9 mouse cellular contexts compared by ENCODE assay signal in genomic region chr10:62500916-62501615, GRCm38 (mm10). TPM values are rescaled to one million over a fixed set of nuclear protein-coding genes. Genes with fewer than 3 reads are reported as not detected.
DNase-seq lines count a peak whose midpoint lies in the region; ATAC-seq and TF ChIP-seq lines count a peak whose summit lies in the region.
"Had no signal": no experiment of that assay in that cellular context is flagged by ENCODE, and none has a peak within 500 bp of the region (broad histone marks: within the 10 kb centered on the region; RNA-seq: fewer than 3 reads in every experiment).

No protein-coding gene starts in this region.

- no peak overlapping the region for H3K27ac ChIP-seq in heart, embryonic 10.5 days
- peak overlapping the region; percentile 33; the same call in 1 of the 2 replicates for H3K27ac ChIP-seq in small intestine, adult 2 months (ENCODE audit: insufficient read depth, low read depth, low read length)

- TF ChIP-seq POLR2A in small intestine, adult 2 months (IDR thresholded peaks at IDR 0.05; ENCODE audit: low read depth, low read length) = no peak

- H3K4me3 ChIP-seq in heart, embryonic 10.5 days = no peak overlapping the region
- H3K4me3 ChIP-seq in C2C12 (ENCODE audit: insufficient read depth, poor library complexity, severe bottlenecking) = no peak overlapping the region
- no peak overlapping the region for H3K4me3 ChIP-seq in small intestine, adult 2 months (ENCODE audit: low read depth, low read length)

- no peaks in the 10 kb centered on the region for H3K9me3 ChIP-seq in heart, embryonic 10.5 days

- peak overlapping the region; percentile 31 for H3ac ChIP-seq in C2C12 (ENCODE audit: control insufficient read depth, insufficient read length, low read depth)

- H3K4me1 ChIP-seq in heart, embryonic 10.5 days = no peaks in the 10 kb centered on the region
- H3K4me1 ChIP-seq in small intestine, adult 2 months (ENCODE audit: control insufficient read depth, insufficient read depth, insufficient read length, low read length) = peaks cover 7% of the 10 kb centered on the region; the same call in 1 of the 2 replicates

- no peaks in the 10 kb centered on the region for H3K36me3 ChIP-seq in heart, embryonic 10.5 days
- H3K36me3 ChIP-seq in C2C12 (ENCODE audit: control insufficient read depth, insufficient read depth) = no peaks in the 10 kb centered on the region
- H3K36me3 ChIP-seq in small intestine, adult 2 months (ENCODE audit: control insufficient read depth, insufficient read depth, low read length) = no peaks in the 10 kb centered on the region

- H3K27me3 ChIP-seq in heart, embryonic 10.5 days (ENCODE audit: insufficient read depth, poor library complexity, severe bottlenecking) = no peaks in the 10 kb centered on the region
- H3K27me3 ChIP-seq in C2C12 (ENCODE audit: control insufficient read depth, insufficient read depth, insufficient read length) = peaks cover 3% of the 10 kb centered on the region
- no peaks in the 10 kb centered on the region for H3K27me3 ChIP-seq in small intestine, adult 2 months (ENCODE audit: control insufficient read depth, insufficient read depth, low read length)

- H3K79me3 ChIP-seq in C2C12 (ENCODE audit: low read depth) = no peaks in the 10 kb centered on the region

- WGBS in heart, embryonic 10.5 days = 86% methylated on average over 9 of the region's 9 CpGs
- 72% methylated on average over 9 of the region's 9 CpGs for WGBS in small intestine, adult 2 months

- H3K79me2 ChIP-seq in C2C12 (ENCODE audit: control insufficient read depth, insufficient read depth) = no peaks in the 10 kb centered on the region

- ATAC-seq in common myeloid progenitor, adult 5-6 weeks (replicated peaks; ENCODE audit: low read depth, poor library complexity, severe bottlenecking) = 0 out of 2 replicates have a peak, but pooled peaks have one; percentile 3
- ATAC-seq in erythroblast, adult 5-6 weeks (replicated peaks; ENCODE audit: low FRiP score, poor library complexity, severe bottlenecking) = no peak; the same call in 1 of the 2 replicates

- DNase-seq in heart, embryonic 10.5 days (ENCODE audit: low spot score) = peak; percentile 60
- DNase-seq in heart, adult 18-20 months = no peak
- no peak for DNase-seq in cerebellum, adult 11 months
- DNase-seq in gastrocnemius, adult 18-20 months (ENCODE audit: low spot score) = no peak

- no peak for TF ChIP-seq CTCF in C2C12 (IDR thresholded peaks at IDR 0.05; ENCODE audit: control insufficient read depth, insufficient read depth, insufficient read length)
- TF ChIP-seq CTCF in small intestine, adult 2 months (IDR thresholded peaks at IDR 0.05; ENCODE audit: extremely low read depth, insufficient read length, insufficient replicate concordance, low read depth, low read length) = no peak

TF ChIP-seq in C2C12, 6 proteins besides CTCF, POLR2A, EP300 and RAD21:
- no peak for TF ChIP-seq MYOG (IDR thresholded peaks at IDR 0.05; ENCODE audit: control insufficient read depth, extremely low read depth, insufficient read length)
- TF ChIP-seq CEBPB (IDR thresholded peaks at IDR 0.05; ENCODE audit: low read depth) = no peak
- TF ChIP-seq MAX (IDR thresholded peaks at IDR 0.05) = no peak
- no peak for TF ChIP-seq USF1 (IDR thresholded peaks at IDR 0.05; ENCODE audit: low read depth)
- no peak for TF ChIP-seq FOSL1 (IDR thresholded peaks at IDR 0.05; ENCODE audit: insufficient read depth, low read length, poor library complexity, severe bottlenecking)
- no peak for TF ChIP-seq MYOD1 (IDR thresholded peaks at IDR 0.05; ENCODE audit: control insufficient read depth, insufficient read length, low read depth)

RNA-seq across cellular contexts. Expression of gene Vps26a, which starts 14.5 kb away (rescaled TPM):
- 72.3 and 79.3 TPM in 2 replicates for polyA plus RNA-seq in heart, embryonic 10.5 days (2016; fragmentation: Nextera tagmentation; extraction: Ambion mirVana)
- 10 to 100 TPM; 43.8 to 49.8 TPM for total RNA-seq in heart, adult 18-20 months (2021)
- polyA plus RNA-seq in C2C12 (2012; fragmentation: generic; extraction: Trizol) = 22.7 TPM
- 76.1 and 81.7 TPM in 2 replicates for total RNA-seq in common myeloid progenitor, adult 5-6 weeks (2017)
- polyA plus RNA-seq in small intestine, adult 2 months (2012; rRNA removed) = 1.3 and 3.2 TPM in 2 replicates
- 30.0 and 37.0 TPM in 2 replicates for total RNA-seq in erythroblast, adult 5-6 weeks (2015; ENCODE audit: low replicate concordance)
- 30.0 and 34.9 TPM in 2 replicates for total RNA-seq in erythroblast, adult 5-6 weeks (2017; ENCODE audit: low replicate concordance)
- total RNA-seq in gastrocnemius, adult 18-20 months (2021) = 10 to 100 TPM; 27.5 to 30.4 TPM

RNA-seq across cellular contexts. Expression of gene Srgn, which starts 26.2 kb away (rescaled TPM):
- 3.7 and 4.1 TPM in 2 replicates for polyA plus RNA-seq in heart, embryonic 10.5 days (2016; fragmentation: Nextera tagmentation; extraction: Ambion mirVana)
- 10 to 100 TPM; 36.6 to 42.0 TPM for total RNA-seq in heart, adult 18-20 months (2021)
- polyA plus RNA-seq in C2C12 (2012; fragmentation: generic; extraction: Trizol) = not detected
- total RNA-seq in common myeloid progenitor, adult 5-6 weeks (2017) = 1,072 and 1,492 TPM in 2 replicates
- polyA plus RNA-seq in small intestine, adult 2 months (2012; rRNA removed) = 6.5 and 8.2 TPM in 2 replicates
- 708 and 861 TPM in 2 replicates for total RNA-seq in erythroblast, adult 5-6 weeks (2015; ENCODE audit: low replicate concordance)
- 235 and 417 TPM in 2 replicates for total RNA-seq in erythroblast, adult 5-6 weeks (2017; ENCODE audit: low replicate concordance)
- 10 to 100 TPM; 10.5 to 15.0 TPM for total RNA-seq in gastrocnemius, adult 18-20 months (2021)

RNA-seq across cellular contexts. Expression of gene Supv3l1, which starts 51.5 kb away (rescaled TPM):
- polyA plus RNA-seq in heart, embryonic 10.5 days (2016; fragmentation: Nextera tagmentation; extraction: Ambion mirVana) = 32.8 and 36.0 TPM in 2 replicates
- 10 to 100 TPM; 37.2 to 40.7 TPM for total RNA-seq in heart, adult 18-20 months (2021)
- 28.7 TPM for polyA plus RNA-seq in C2C12 (2012; fragmentation: generic; extraction: Trizol)
- 44.9 and 61.6 TPM in 2 replicates for total RNA-seq in common myeloid progenitor, adult 5-6 weeks (2017)
- 8.4 and 10.9 TPM in 2 replicates for polyA plus RNA-seq in small intestine, adult 2 months (2012; rRNA removed)
- 9.4 and 9.8 TPM in 2 replicates for total RNA-seq in erythroblast, adult 5-6 weeks (2015; ENCODE audit: low replicate concordance)
- 7.8 and 15.6 TPM in 2 replicates for total RNA-seq in erythroblast, adult 5-6 weeks (2017; ENCODE audit: low replicate concordance)
- 10 to 100 TPM; 14.2 to 16.0 TPM for total RNA-seq in gastrocnemius, adult 18-20 months (2021)

RNA-seq across cellular contexts. Expression of gene 4930507D05Rik, which starts 51.8 kb away (rescaled TPM):
- polyA plus RNA-seq in heart, embryonic 10.5 days (2016; fragmentation: Nextera tagmentation; extraction: Ambion mirVana) = 0.76 and 0.95 TPM in 2 replicates
- under 1 TPM; 0.21 to 0.37 TPM for total RNA-seq in heart, adult 18-20 months (2021)
- 0.21 TPM for polyA plus RNA-seq in C2C12 (2012; fragmentation: generic; extraction: Trizol)
- total RNA-seq in common myeloid progenitor, adult 5-6 weeks (2017) = 0.19 and 1.0 TPM in 2 replicates
- polyA plus RNA-seq in small intestine, adult 2 months (2012; rRNA removed) = 0.05 TPM in 1 of 2 replicates, not detected in the other
- total RNA-seq in erythroblast, adult 5-6 weeks (2015; ENCODE audit: low replicate concordance) = not detected in 2 replicates
- total RNA-seq in erythroblast, adult 5-6 weeks (2017; ENCODE audit: low replicate concordance) = not detected in 2 replicates
- total RNA-seq in gastrocnemius, adult 18-20 months (2021) = not detected
- total RNA-seq: gastrocnemius, adult 8-10 months had no signal

Comparison
In these comparisons a context has a peak if more than half of its experiments do, and no peak if none do; other contexts are left out.
1. RNA of gene Srgn, which starts 26.2 kb away (total RNA-seq): 1,072 to 1,492 TPM in common myeloid progenitor, adult 5-6 weeks and 235 to 861 TPM in erythroblast, adult 5-6 weeks; 36.6 to 42.0 TPM in heart, adult 18-20 months and 10.5 to 15.0 TPM in gastrocnemius, adult 18-20 months; every median in the first group is over 4 times any median in the second.